Mouse (Mus musculus) brain, adult 2 months (tissue): ENCODE results near the gene Nsfl1c.
"Not testable (repeated sequence)": the region's sequence is repeated elsewhere in the genome, so short reads cannot be mapped to it uniquely, and the experiment has no call there.

ENCODE experiments used
- DNase-seq: peaks from one replicate; pipeline ENCODE4 v3.0.0; 2011; ENCODE audit warnings: low read depth, low spot score

Gene Nsfl1c

DNA sequence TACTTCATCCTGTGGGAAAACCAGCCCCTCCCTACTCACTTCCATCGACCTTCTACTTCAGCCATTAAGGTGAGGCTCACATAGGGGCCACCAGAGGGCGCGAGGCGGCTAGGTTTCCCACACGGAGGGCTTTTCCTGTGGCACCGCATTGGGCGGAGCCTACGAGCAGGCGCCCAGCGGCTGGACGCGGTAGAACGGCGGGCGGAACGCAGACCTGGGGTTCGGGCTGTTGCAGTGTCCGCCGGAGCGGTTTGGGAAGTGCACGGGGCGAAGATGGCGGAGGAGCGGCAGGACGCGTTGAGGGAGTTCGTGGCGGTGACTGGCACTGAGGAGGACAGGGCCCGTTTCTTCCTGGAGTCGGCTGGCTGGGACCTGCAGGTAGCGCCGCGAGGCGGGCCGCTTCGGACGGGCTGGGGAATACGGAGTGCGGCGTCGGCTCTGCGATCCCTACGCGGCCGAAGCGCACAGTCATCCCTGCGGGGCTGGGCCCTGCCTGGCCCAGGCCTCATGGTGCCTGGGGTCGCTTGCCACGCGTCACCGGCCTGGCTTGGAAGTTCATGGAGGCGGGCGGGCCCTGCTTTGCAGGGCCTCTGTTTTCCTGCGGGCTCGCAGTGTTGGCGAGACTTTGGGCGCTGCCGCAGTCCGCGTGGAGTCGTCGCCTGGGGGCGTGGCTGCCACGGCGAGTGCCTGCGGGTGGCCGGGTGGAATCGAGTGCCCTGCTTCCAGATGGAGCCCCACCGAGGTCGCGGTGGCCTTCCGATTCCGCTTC, at the start of gene Nsfl1c:
TSS of gene Nsfl1c (plus strand) at position 148 of the 769 bp plus-strand sequence.
- peak; percentile 98 for DNase-seq

DNA sequence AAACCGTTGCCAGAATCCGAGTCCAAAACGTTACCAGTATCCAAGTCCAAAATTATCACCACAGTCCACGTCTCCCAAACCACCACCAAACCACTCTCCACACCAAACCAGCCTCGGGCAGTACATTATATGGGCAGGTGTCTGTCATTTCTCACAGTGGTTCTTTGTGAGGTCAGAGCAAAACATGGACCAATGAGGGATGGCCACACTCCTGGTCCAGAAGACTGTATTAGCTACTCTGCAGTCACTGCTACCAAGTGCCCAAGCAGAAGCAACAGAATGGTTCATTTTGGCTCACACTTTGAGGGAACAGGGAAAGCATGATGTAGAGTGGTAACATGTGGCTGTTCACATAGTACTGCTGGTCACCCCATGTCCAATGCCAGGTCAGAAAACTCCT, 17.9 kb upstream of the Nsfl1c start, which contains the start of gene 4921509C19Rik:
TSS of gene 4921509C19Rik (minus strand) at position 101 of the 400 bp plus-strand sequence.
- not testable (repeated sequence) for DNase-seq

DNA sequence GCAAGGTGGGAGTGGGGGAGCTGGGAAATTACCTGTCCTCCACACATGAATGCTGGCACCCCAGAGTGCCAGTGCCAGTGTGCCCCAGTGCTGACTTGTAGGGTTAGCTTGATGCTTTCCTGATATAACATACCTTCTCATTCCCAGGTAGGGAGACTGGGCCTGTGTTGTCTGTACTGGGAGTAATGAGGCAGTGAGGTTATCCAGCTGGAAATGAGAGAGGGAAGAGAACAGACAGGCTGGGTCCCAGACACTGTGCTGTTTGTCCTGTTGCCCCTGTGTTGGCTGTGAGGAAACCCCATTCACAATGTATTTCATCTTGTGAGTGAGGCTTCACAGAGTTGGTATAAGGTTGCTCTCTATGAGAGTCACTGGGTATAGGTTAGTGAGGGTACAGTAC, 7.5 kb upstream of the Nsfl1c start:
- DNase-seq = no peak

- no peak for DNase-seq
These were observed 4.4 kb downstream of the Nsfl1c start for GRCm38 (mm10) chr2:151498358-151498757.

- DNase-seq = no peak
These were observed 6.5 kb downstream of the Nsfl1c start for GRCm38 (mm10) chr2:151500442-151501007.

GRCm38 (mm10) chr2:151504226-151504625, 10.2 kb downstream of the Nsfl1c start:
- no peak for DNase-seq

GRCm38 (mm10) chr2:151512199-151512598, 18.2 kb downstream of the Nsfl1c start:
- DNase-seq = peak; percentile 69

GRCm38 (mm10) chr2:151513525-151514285, 19.7 kb downstream of the Nsfl1c start:
- peak; percentile 87 for DNase-seq

- DNase-seq = peak; percentile 16
These were observed 25.0 kb downstream of the Nsfl1c start for GRCm38 (mm10) chr2:151519000-151519399.

- DNase-seq = peak; percentile 49
These were observed 30.5 kb downstream of the Nsfl1c start for GRCm38 (mm10) chr2:151524324-151525041.

- DNase-seq = no peak
These were observed 31.5 kb downstream of the Nsfl1c start for GRCm38 (mm10) chr2:151525520-151525919.

GRCm38 (mm10) chr2:151528066-151528465, 34.1 kb downstream of the Nsfl1c start:
- DNase-seq = no peak

DNA sequence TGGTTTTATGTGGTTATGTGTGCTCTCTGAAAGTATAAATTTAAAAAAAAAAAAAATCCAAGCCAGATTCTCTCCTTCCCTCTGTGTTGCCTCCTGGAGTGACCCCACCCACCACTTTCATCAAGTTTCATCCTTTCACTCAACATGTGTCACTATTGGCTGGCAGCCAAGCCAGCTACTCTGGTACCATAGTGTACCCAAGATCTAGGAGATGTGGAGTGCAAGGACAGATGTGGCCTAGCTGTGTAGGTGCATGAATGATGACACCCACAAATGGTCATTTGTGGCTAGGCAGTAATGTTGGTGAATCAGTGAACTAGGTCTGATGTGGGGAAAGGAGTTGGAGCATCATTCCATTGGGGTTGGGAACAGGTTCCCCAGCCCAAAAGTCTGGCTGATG, 35.2 kb downstream of the Nsfl1c start:
- DNase-seq = no peak

GRCm38 (mm10) chr2:151530378-151531230, 36.6 kb downstream of the Nsfl1c start:
- DNase-seq = no peak

DNA sequence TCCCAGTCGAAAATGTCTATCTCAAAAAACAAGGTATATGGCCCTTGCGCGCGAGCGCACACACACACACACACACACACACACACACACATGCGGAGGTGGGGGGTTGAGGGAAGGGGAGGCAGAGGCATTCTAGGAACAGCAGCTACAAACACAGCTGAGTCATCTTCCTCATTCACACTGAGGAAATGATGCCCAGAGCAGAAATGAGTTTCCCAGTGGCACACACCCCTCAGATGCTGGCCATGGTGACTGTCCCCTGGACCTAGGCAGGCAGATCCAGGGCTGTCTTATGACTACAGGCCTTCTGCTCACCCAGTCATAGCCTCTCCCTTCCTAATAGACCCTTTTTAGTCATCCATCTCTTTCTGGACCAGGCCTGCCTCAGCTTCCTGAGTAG, 39.6 kb downstream of the Nsfl1c start:
- DNase-seq = peak; percentile 63

DNA sequence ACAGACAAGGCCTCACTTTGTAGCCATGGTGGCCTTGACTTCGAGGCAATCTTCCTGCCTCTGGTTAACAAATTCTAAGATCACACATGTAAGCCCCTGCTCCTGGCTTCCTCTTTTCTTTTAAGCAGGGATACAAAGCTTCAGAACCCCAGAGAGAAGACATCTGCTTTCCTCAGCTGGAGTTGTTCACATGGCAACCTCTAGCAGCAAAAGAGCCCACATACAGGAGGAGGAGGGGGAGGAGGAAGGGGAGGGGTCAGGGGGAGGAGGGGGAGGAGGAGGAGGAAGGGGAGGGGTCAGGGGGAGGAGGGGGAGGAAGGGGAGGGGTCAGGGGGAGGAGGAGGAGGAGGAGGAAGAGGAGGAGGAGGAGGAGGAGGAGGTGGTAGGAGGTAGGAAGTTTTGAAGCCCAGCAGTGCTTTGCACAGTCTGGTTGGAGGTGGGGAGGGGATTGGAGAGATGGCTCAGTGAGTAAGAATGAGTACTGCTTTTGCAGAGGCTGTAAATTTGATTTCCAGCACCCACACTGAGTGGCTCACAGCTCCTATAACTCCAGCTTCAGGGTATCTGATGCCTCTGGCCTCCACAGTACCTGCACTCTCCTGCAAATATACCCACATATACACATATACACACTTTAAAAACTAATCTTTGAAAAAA, 42.1 kb downstream of the Nsfl1c start:
- peak; percentile 71 for DNase-seq

DNA sequence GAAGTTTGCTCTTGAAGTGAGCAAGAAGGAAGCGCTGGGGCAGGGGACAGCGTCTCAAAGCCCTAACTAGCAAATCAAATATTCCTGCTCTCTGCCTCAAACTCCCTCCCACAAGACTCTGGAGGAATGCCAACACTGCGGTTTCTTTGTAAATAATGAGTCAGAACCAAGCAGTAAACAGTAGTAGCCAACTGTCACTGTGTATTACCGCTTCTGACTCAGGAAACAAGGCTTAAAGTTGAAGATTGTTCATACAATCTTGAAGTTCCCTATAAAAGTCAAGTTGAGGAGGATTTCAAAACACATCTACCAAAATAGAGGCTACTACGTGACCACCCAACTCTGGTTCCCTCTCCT, 42.6 kb downstream of the Nsfl1c start:
- DNase-seq = peak; percentile 80

DNA sequence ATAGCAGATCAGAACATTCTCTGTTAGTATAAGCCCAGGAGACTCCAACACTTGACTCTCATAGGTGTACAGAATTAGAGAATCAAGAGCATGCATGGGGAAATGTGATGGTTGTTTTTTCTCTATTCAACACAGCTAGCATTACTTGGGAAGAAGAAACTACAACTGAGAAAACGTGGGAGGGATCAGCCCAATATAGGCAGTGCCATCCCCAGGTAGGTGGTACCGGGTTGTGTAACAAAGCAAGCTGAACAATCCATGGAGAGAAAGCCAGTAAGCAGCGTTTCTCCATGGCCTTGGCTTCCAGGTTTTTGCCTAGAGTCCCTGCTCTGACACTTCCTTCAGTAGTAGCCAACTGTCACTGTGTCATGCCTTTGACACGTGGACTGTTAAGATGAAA, 44.7 kb downstream of the Nsfl1c start:
- DNase-seq = peak; percentile 69

- DNase-seq = peak; percentile 98
These were observed 48.5 kb downstream of the Nsfl1c start, which contains the start of gene Fkbp1a for GRCm38 (mm10) chr2:151542323-151543062. Gene Fkbp1a, plus strand, starts transcription at chr2:151542483.
